Mouse (Mus musculus): ENCODE results near the gene Zfp710.

DNA sequence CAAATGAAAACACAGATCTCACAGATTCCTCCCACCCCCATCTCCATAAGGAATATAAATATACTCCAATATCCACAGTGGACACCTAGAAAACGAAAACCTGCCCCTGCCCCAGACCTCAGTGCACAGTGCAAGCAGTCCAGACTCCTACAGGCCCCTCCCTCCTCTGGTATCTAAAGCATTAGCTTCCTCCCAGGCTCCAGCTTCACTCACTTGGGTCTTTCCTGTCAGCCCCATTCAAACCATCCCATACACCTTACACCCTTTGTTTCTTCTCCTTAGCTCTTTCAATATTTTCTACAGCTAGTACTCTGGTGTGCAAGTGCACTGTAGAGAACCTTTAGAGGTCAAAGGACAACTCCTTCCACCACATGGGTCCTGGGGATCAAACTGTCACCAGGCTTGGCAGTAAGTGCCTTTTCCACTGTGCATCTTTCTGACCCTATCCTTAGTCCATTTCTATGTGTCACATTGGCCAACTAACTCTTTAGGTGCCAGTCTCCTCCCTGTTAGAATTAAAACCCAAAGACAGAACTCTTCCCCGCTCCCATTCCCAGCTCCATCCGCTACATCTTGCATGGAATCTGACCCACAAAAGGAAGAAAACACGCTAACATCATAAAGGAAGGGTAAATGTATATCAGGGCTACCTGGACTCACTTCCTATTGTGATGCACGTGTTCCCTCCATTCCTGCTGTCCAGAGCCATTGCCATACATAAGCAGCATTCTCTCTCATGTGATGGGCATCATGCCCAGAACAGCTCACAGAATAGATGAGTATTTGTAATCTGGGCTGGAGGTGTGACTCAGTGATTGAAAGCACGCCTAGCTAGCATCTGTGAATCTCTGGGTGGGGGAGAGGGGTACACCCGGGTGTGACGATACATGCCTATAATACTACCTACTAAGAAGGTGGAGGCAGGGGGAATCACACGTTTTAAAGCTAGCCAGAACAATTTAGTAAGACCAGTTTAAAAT, 86.7 kb downstream of the Zfp710 start:
- TF ChIP-seq MAX (IDR thresholded peaks at IDR 0.05; ENCODE audit: low read length) (no peak), SIN3A (IDR thresholded peaks at IDR 0.05; ENCODE audit: low read length) (no peak), BHLHE40 (IDR thresholded peaks at IDR 0.05; ENCODE audit: low read depth, low read length) (no peak)

Data from CH12.LX (cell line).